ENCODE assay signal across 7 mouse cellular contexts in genomic region chr1:72824707-72825101, GRCm38 (mm10). TPM values are rescaled to one million over a fixed set of nuclear protein-coding genes. Genes with fewer than 3 reads are reported as not detected.
DNase-seq lines count a peak whose midpoint lies in the region; ATAC-seq and TF ChIP-seq lines count a peak whose summit lies in the region.

No protein-coding gene starts in this region.

- peak overlapping the region; percentile 88 for H3K4me2 ChIP-seq in forebrain, embryonic 14.5 days (ENCODE audit: low read length)
- H3K4me2 ChIP-seq in limb, embryonic 14.5 days (replicated peaks; ENCODE audit: low read depth, low read length, severe bottlenecking), result peak overlapping the region; percentile 96
- H3K4me2 ChIP-seq in stomach, embryonic 15.5 days, result peak overlapping the region; percentile 99

- intact Hi-C loops in left cerebral cortex, postnatal 25 days (cut with DNase I), result no loop called here

- no peaks in the 10 kb centered on the region for H3K9me3 ChIP-seq in forebrain, embryonic 14.5 days (replicated peaks; ENCODE audit: control insufficient read depth, low read length)
- no peaks in the 10 kb centered on the region for H3K9me3 ChIP-seq in limb, embryonic 14.5 days (ENCODE audit: control insufficient read depth, low read length)
- no peaks in the 10 kb centered on the region for H3K9me3 ChIP-seq in stomach, embryonic 15.5 days

- H3K9ac ChIP-seq in forebrain, embryonic 14.5 days (ENCODE audit: low read length), result peak overlapping the region; percentile 91
- H3K9ac ChIP-seq in limb, embryonic 14.5 days (ENCODE audit: low read depth, low read length, severe bottlenecking), result peak overlapping the region; percentile 63
- peak overlapping the region; percentile 63 for H3K9ac ChIP-seq in stomach, embryonic 15.5 days

- peak; percentile 60 for ATAC-seq in forebrain, embryonic 14.5 days
- ATAC-seq in limb, embryonic 14.5 days (ENCODE audit: low FRiP score, low read depth), result peak; percentile 38
- peak; percentile 49; the same call in 1 of the 2 replicates for ATAC-seq in stomach, embryonic 15.5 days (ENCODE audit: insufficient read depth, low FRiP score, low read depth)
- ATAC-seq in erythroid progenitor cell, adult 5-6 weeks (replicated peaks; ENCODE audit: low FRiP score, poor library complexity, severe bottlenecking), result no peak

- TF ChIP-seq POLR2A in limb, embryonic 14.5 days (IDR thresholded peaks at IDR 0.05; ENCODE audit: borderline replicate concordance, extremely low read depth, insufficient read depth, insufficient read length), result no peak

- no peaks in the 10 kb centered on the region for H3K36me3 ChIP-seq in forebrain, embryonic 14.5 days (ENCODE audit: control insufficient read depth, insufficient read depth, low read length)
- peaks cover 8% of the 10 kb centered on the region; the same call in 1 of the 2 replicates for H3K36me3 ChIP-seq in limb, embryonic 14.5 days (ENCODE audit: control insufficient read depth, insufficient read depth, low read length)
- H3K36me3 ChIP-seq in stomach, embryonic 15.5 days, result no peaks in the 10 kb centered on the region

- H3K4me1 ChIP-seq in forebrain, embryonic 14.5 days (ENCODE audit: control insufficient read depth, insufficient read depth, low read length), result peaks cover 19% of the 10 kb centered on the region
- peaks cover 26% of the 10 kb centered on the region for H3K4me1 ChIP-seq in limb, embryonic 14.5 days (ENCODE audit: control insufficient read depth, insufficient read depth, low read length)
- peaks cover 7% of the 10 kb centered on the region; the same call in 1 of the 2 replicates for H3K4me1 ChIP-seq in stomach, embryonic 15.5 days

- under 1% methylated on average over 37 of the region's 37 CpGs for WGBS in forebrain, embryonic 14.5 days
- WGBS in limb, embryonic 14.5 days, result under 1% methylated on average over 24 of the region's 37 CpGs
- WGBS in stomach, embryonic 15.5 days, result under 1% methylated on average over 37 of the region's 37 CpGs

- peak overlapping the region; percentile 78 for H3K4me3 ChIP-seq in forebrain, embryonic 14.5 days (ENCODE audit: low read depth, low read length)
- peak overlapping the region; percentile 66 for H3K4me3 ChIP-seq in limb, embryonic 14.5 days (replicated peaks; ENCODE audit: low read length)
- H3K4me3 ChIP-seq in stomach, embryonic 15.5 days (replicated peaks), result peak overlapping the region; percentile 68

- DNase-seq in left cerebral cortex, postnatal 25 days (ENCODE audit: low spot score in 2 of 2), result peak; percentile 18 to 23
- DNase-seq in left cerebral cortex, adult 9 months (ENCODE audit: low spot score in 2 of 2), result no peak
- peak; percentile 32 for DNase-seq in embryo, embryonic 10 days (ENCODE audit: low spot score)
- DNase-seq in forebrain, embryonic 14.5 days (ENCODE audit: low spot score), result no peak
- no peak for DNase-seq in limb, embryonic 14.5 days (ENCODE audit: low spot score)

- peak overlapping the region; percentile 84 for H3K27ac ChIP-seq in forebrain, embryonic 14.5 days (ENCODE audit: low read depth, low read length)
- 0 out of 2 replicates have a peak overlapping the region, but pooled peaks have one; percentile 28 for H3K27ac ChIP-seq in limb, embryonic 14.5 days (replicated peaks; ENCODE audit: low read depth, low read length)
- peak overlapping the region; percentile 82 for H3K27ac ChIP-seq in stomach, embryonic 15.5 days

- no peaks in the 10 kb centered on the region for H3K27me3 ChIP-seq in forebrain, embryonic 14.5 days (replicated peaks; ENCODE audit: control insufficient read depth, insufficient read depth, low read length)
- no peaks in the 10 kb centered on the region for H3K27me3 ChIP-seq in limb, embryonic 14.5 days (ENCODE audit: control insufficient read depth, insufficient read depth, low read length)
- H3K27me3 ChIP-seq in stomach, embryonic 15.5 days (replicated peaks), result no peaks in the 10 kb centered on the region

RNA-seq across cellular contexts. Expression of gene Igfbp2, which starts 0.4 kb away (rescaled TPM):
- total RNA-seq in left cerebral cortex, postnatal 25 days (2021), result 10 to 100 TPM; 82.3 to 88.2 TPM
- polyA plus RNA-seq in forebrain, embryonic 14.5 days (2014; fragmentation: Nextera tagmentation; extraction: Ambion mirVana), result 384 and 410 TPM in 2 replicates
- polyA plus RNA-seq in limb, embryonic 14.5 days (2012; rRNA removed), result 287 and 384 TPM in 2 replicates
- 343 and 395 TPM in 2 replicates for polyA plus RNA-seq in limb, embryonic 14.5 days (2014; fragmentation: Nextera tagmentation; extraction: Ambion mirVana)
- 404 and 428 TPM in 2 replicates for polyA plus RNA-seq in stomach, embryonic 15.5 days (2015; fragmentation: Nextera tagmentation; extraction: Ambion mirVana)
- not detected in 2 replicates for total RNA-seq in erythroid progenitor cell, adult 5-6 weeks (2015; ENCODE audit: low replicate concordance)
- total RNA-seq in erythroid progenitor cell, adult 5-6 weeks (2017; ENCODE audit: low replicate concordance), result not detected in 2 replicates

RNA-seq across cellular contexts. Expression of gene Igfbp5, which starts 50.0 kb away (rescaled TPM):
- total RNA-seq in left cerebral cortex, postnatal 25 days (2021), result 10 to 100 TPM; 45.6 to 55.1 TPM
- polyA plus RNA-seq in forebrain, embryonic 14.5 days (2014; fragmentation: Nextera tagmentation; extraction: Ambion mirVana), result 17.9 and 19.7 TPM in 2 replicates
- 332 and 333 TPM in 2 replicates for polyA plus RNA-seq in limb, embryonic 14.5 days (2012; rRNA removed)
- polyA plus RNA-seq in limb, embryonic 14.5 days (2014; fragmentation: Nextera tagmentation; extraction: Ambion mirVana), result 114 and 118 TPM in 2 replicates
- polyA plus RNA-seq in stomach, embryonic 15.5 days (2015; fragmentation: Nextera tagmentation; extraction: Ambion mirVana), result 89.8 and 94.7 TPM in 2 replicates
- total RNA-seq in erythroid progenitor cell, adult 5-6 weeks (2015; ENCODE audit: low replicate concordance), result 6.5 and 10.1 TPM in 2 replicates
- total RNA-seq in erythroid progenitor cell, adult 5-6 weeks (2017; ENCODE audit: low replicate concordance), result 4.6 and 4.7 TPM in 2 replicates

Comparison
In these comparisons a context has a peak if more than half of its experiments do, and no peak if none do; other contexts are left out.
1. DNase-seq: peak in left cerebral cortex, postnatal 25 days (2 of 2) and embryo, embryonic 10 days (single experiment); none in left cerebral cortex, adult 9 months (0 of 2), forebrain, embryonic 14.5 days (single experiment) and limb, embryonic 14.5 days (single experiment).
2. H3K27ac ChIP-seq: peak in every context shown above with its lines; median percentile 84 in forebrain, embryonic 14.5 days; 82 in stomach, embryonic 15.5 days; 28 in limb, embryonic 14.5 days.
3. Peak in every context shown above with its lines, with median percentiles within 50 percentile points of each other: H3K4me2 ChIP-seq, H3K4me3 ChIP-seq and H3K9ac ChIP-seq.